Mouse (Mus musculus): ENCODE data around the gene Olfr1320.
"Not testable (repeated sequence)": the region's sequence is repeated elsewhere in the genome, so short reads cannot be mapped to it uniquely, and the experiment has no call there.

- TF ChIP-seq CHD2 (IDR thresholded peaks at IDR 0.05; ENCODE audit: low read depth, low read length); HCFC1 (IDR thresholded peaks at IDR 0.05; ENCODE audit: borderline replicate concordance, insufficient read depth, low read length); ZNF384 (IDR thresholded peaks at IDR 0.05; ENCODE audit: low read depth, low read length): not testable (repeated sequence)
These were observed 11.4 kb upstream of the Olfr1320 start for GRCm38 (mm10) chrX:49660781-49661180.
